Mouse (Mus musculus): ENCODE measurements around the gene Cyba.

GRCm38 (mm10) chr8:122444058-122444748 is 11.5 kb upstream of the Cyba start:
- no peak for TF ChIP-seq EP300 (IDR thresholded peaks at IDR 0.05; ENCODE audit: low read depth)
- no peak for TF ChIP-seq CTCF (IDR thresholded peaks at IDR 0.05; ENCODE audit: low read depth)

Data from liver, embryonic 14.5 days (tissue).